Mouse (Mus musculus) CH12.LX (cell line): ENCODE measurements around the gene Entpd5. TPM values are rescaled to one million over a fixed set of nuclear protein-coding genes. Genes with fewer than 3 reads are reported as not detected.

Source experiments
- DNase-seq: peaks from one replicate; pipeline ENCODE4 v3.0.0-alpha.2; 2013; ENCODE audit errors: extremely low read depth
- H3K27ac ChIP-seq: 2 replicates; pipeline ENCODE4 v1.5.1; 2012; ENCODE audit warnings: low read depth, mild to moderate bottlenecking, control low read depth, moderate library complexity; ENCODE audit not compliant: insufficient read depth
- H3K27me3 ChIP-seq: replicated peaks from 2 replicates; pipeline ENCODE3; 2012; ENCODE audit warnings: inconsistent platforms
- H3K36me3 ChIP-seq, 2 experiments: replicated peaks in 1 of 2; 2 replicates each; pipeline versions ENCODE3 to v1.6.1; 2012; ENCODE audit warnings: inconsistent platforms in 1 of 2, low read length in 1 of 2, mild to moderate bottlenecking in 1 of 2, mixed read lengths in 1 of 2, moderate library complexity in 1 of 2; ENCODE audit not compliant: control insufficient read depth in 1 of 2, insufficient read depth in 1 of 2
- H3K4me1 ChIP-seq, 2 experiments: 2 replicates each; pipeline ENCODE4 v1.6.1; 2012; ENCODE audit warnings: inconsistent platforms in 1 of 2, moderate library complexity in 1 of 2; ENCODE audit not compliant: insufficient read depth in 2 of 2, control insufficient read depth in 1 of 2
- H3K4me2 ChIP-seq: 2 replicates; pipeline ENCODE4 v1.6.1; 2012; ENCODE audit warnings: low read depth, mild to moderate bottlenecking, control low read depth; ENCODE audit not compliant: poor library complexity, insufficient read depth, severe bottlenecking
- H3K4me3 ChIP-seq, 3 experiments: fragments of 150-350 bp in 1 of 3; sonication (generic) in 1 of 3; replicated peaks in 1 of 3; 2 replicates each; pipeline versions ENCODE3 to v1.5.1; 2011 to 2012; ENCODE audit warnings: low read depth in 2 of 3, low read length in 2 of 3, mild to moderate bottlenecking in 2 of 3, moderate library complexity in 2 of 3, control low read depth in 1 of 3, improper control_type of control experiment in 1 of 3, inconsistent platforms in 1 of 3, mixed read lengths in 1 of 3; ENCODE audit not compliant: poor library complexity in 1 of 3
- H3K79me2 ChIP-seq: replicated peaks from 2 replicates; pipeline ENCODE4 v1.6.1; 2012; ENCODE audit warnings: mild to moderate bottlenecking, moderate library complexity; ENCODE audit not compliant: control insufficient read depth, poor library complexity, insufficient read depth, severe bottlenecking; ENCODE audit errors: extremely low read depth
- H3K9ac ChIP-seq: 2 replicates; pipeline ENCODE4 v1.6.1; 2012; ENCODE audit warnings: low read depth, mild to moderate bottlenecking, control low read depth, moderate library complexity; ENCODE audit not compliant: insufficient read depth
- H3K9me3 ChIP-seq: replicated peaks from 2 replicates; pipeline ENCODE3; 2012; ENCODE audit warnings: low read length, inconsistent platforms, mixed read lengths
- BHLHE40 ChIP-seq: IDR thresholded peaks from 2 replicates; pipeline ENCODE4 v1.6.1; 2011; ENCODE audit warnings: mild to moderate bottlenecking, low read depth, low read length, improper control_type of control experiment
- CHD1 ChIP-seq: IDR thresholded peaks from 2 replicates; pipeline ENCODE4 v1.6.1; 2012; ENCODE audit warnings: low read depth, low read length, improper control_type of control experiment, inconsistent platforms
- CHD2 ChIP-seq: IDR thresholded peaks from 2 replicates; pipeline ENCODE4 v1.6.1; 2011; ENCODE audit warnings: low read length, improper control_type of control experiment
- CTCF ChIP-seq, 2 experiments: IDR thresholded peaks in 1 of 2; conservative IDR thresholded peaks in 1 of 2; 2 replicates each; pipeline ENCODE4 v1.5.1; 2011 to 2012; ENCODE audit warnings: low read depth in 2 of 2, low read length in 2 of 2, improper control_type of control experiment in 1 of 2, inconsistent platforms in 1 of 2, mild to moderate bottlenecking in 1 of 2, moderate library complexity in 1 of 2
- ETS1 ChIP-seq: conservative IDR thresholded peaks from 2 replicates; pipeline ENCODE4 v1.6.1; 2012; ENCODE audit warnings: low read depth, mild to moderate bottlenecking, inconsistent platforms, low read length, improper control_type of control experiment, moderate library complexity
- IRF4 ChIP-seq: IDR thresholded peaks from 2 replicates; pipeline ENCODE4 v1.6.1; 2014; ENCODE audit warnings: low read depth, mild to moderate bottlenecking, inconsistent platforms, low read length, improper control_type of control experiment
- JUN ChIP-seq: IDR thresholded peaks from 2 replicates; pipeline ENCODE4 v1.6.1; 2011; ENCODE audit warnings: low read depth, mild to moderate bottlenecking, low read length, improper control_type of control experiment, moderate library complexity; ENCODE audit not compliant: insufficient read depth
- JUND ChIP-seq: conservative IDR thresholded peaks from 2 replicates; pipeline ENCODE4 v1.6.1; 2011; ENCODE audit warnings: low read depth, low read length, improper control_type of control experiment
- KAT2A ChIP-seq: IDR thresholded peaks from 2 replicates; pipeline ENCODE4 v1.6.1; 2012; ENCODE audit warnings: low read length, improper control_type of control experiment, inconsistent platforms; ENCODE audit not compliant: insufficient replicate concordance
- MAX ChIP-seq: IDR thresholded peaks from 2 replicates; pipeline ENCODE4 v1.6.1; 2011; ENCODE audit warnings: low read length, improper control_type of control experiment
- MEF2A ChIP-seq: IDR thresholded peaks from 2 replicates; pipeline ENCODE4 v1.6.1; 2014; ENCODE audit warnings: low read depth, mild to moderate bottlenecking, inconsistent platforms, low read length, improper control_type of control experiment, borderline replicate concordance
- MXI1 ChIP-seq: IDR thresholded peaks from 2 replicates; pipeline ENCODE4 v1.6.1; 2011; ENCODE audit warnings: mild to moderate bottlenecking, low read depth, low read length, improper control_type of control experiment
- NRF1 ChIP-seq: IDR thresholded peaks from 2 replicates; pipeline ENCODE4 v1.6.1; 2014; ENCODE audit warnings: low read depth, mild to moderate bottlenecking, inconsistent platforms, low read length, improper control_type of control experiment, moderate library complexity
- POLR2A ChIP-seq: IDR thresholded peaks from 2 replicates; pipeline ENCODE4 v1.6.1; 2011; ENCODE audit warnings: low read depth, mild to moderate bottlenecking, improper control_type of control experiment, low read length
- RAD21 ChIP-seq: IDR thresholded peaks from 2 replicates; pipeline ENCODE4 v1.6.1; 2011; ENCODE audit warnings: low read depth, mild to moderate bottlenecking, low read length, improper control_type of control experiment, moderate library complexity
- TCF12 ChIP-seq: IDR thresholded peaks from 2 replicates; pipeline ENCODE4 v1.6.1; 2014; ENCODE audit warnings: low read depth, mild to moderate bottlenecking, inconsistent platforms, low read length, improper control_type of control experiment
- UBTF ChIP-seq: IDR thresholded peaks from 2 replicates; pipeline ENCODE4 v1.6.1; 2012; ENCODE audit warnings: low read depth, mild to moderate bottlenecking, inconsistent platforms, low read length, improper control_type of control experiment, moderate library complexity
- ZC3H11A ChIP-seq: IDR thresholded peaks from 2 replicates; pipeline ENCODE4 v1.6.1; 2012; ENCODE audit warnings: low read depth, mild to moderate bottlenecking, inconsistent platforms, low read length, improper control_type of control experiment
- ZKSCAN1 ChIP-seq: IDR thresholded peaks from 2 replicates; pipeline ENCODE4 v1.6.1; 2012; ENCODE audit warnings: low read depth, inconsistent platforms, low read length, improper control_type of control experiment, borderline replicate concordance
- dilution Hi-C: fragments of 300-500 bp; cut with MboI; formaldehyde crosslinking; loops from 2 replicates; pipeline ENCODE4 v1.14.3; 2020; ENCODE audit warnings: low sequenced_read_pairs; ENCODE audit not compliant: extremely low pct_unique_long_range_greater_than_20kb, extremely low pct_ligation_motif_present
- in situ Hi-C: fragments of 300-500 bp; cut with MboI; formaldehyde crosslinking; loops from 3 replicates; pipeline ENCODE4 v1.14.3; 2019; ENCODE audit warnings: low sequenced_read_pairs, low pct_ligation_motif_present, low pct_unique_long_range_greater_than_20kb, mixed read lengths
- polyA plus RNA-seq: library from polyadenylated mRNA; unstranded; fragments of >175 nt; gene quantifications from 2 replicates; pipeline ENCODE4 v1.2.1, GENCODE M21; 2012; ENCODE audit warnings: low read depth; ENCODE audit not compliant: insufficient read length
- total RNA-seq, 2 experiments: library from RNA; depleted of rRNA; stranded (reverse); fragments of 300-350 nt in 1 of 2; fragments of >200 nt in 1 of 2; gene quantifications; 2 replicates each; pipeline ENCODE4 v1.2.3; 2012 to 2014

Gene Entpd5
- total and polyA plus RNA-seq, 3 experiments = 4.2 to 5.7 (median 5.3) TPM

GRCm38 (mm10) chr12:84438697-84439096 lies 29.9 kb upstream of the Entpd5 start:
- no peaks in the 10 kb centered on the region for H3K27me3 ChIP-seq
- H3K9me3 ChIP-seq = no peaks in the 10 kb centered on the region
- no peaks in the 10 kb centered on the region for H3K36me3 ChIP-seq
- H3K9ac ChIP-seq = no peak overlapping the region
- no peak for TF ChIP-seq UBTF
- TF ChIP-seq ZC3H11A = no peak
- no peak for TF ChIP-seq MXI1
- TF ChIP-seq ETS1 = no peak
- no peak for TF ChIP-seq BHLHE40
- TF ChIP-seq TCF12 = no peak
- TF ChIP-seq CTCF (conservative IDR thresholded peaks at IDR 0.05 in 1 of 2, IDR thresholded peaks at IDR 0.05 in 1 of 2; ENCODE audit: low read depth in 2 of 2, low read length in 2 of 2) = no peak
- TF ChIP-seq, all 38 proteins: peak for 0
- Histone ChIP-seq H3K4me3 (no peak overlapping the region), H3K4me2 (no peak overlapping the region), H3K4me1 (no peaks in the 10 kb centered on the region), H3K27ac (no peak overlapping the region), H3K79me2 (no peaks in the 10 kb centered on the region)
- no peak for DNase-seq
- in situ Hi-C loops = no loop called here
- dilution Hi-C loops = no loop called here

GRCm38 (mm10) chr12:84429825-84430224 lies 21.0 kb upstream of the Entpd5 start:
- no peak for DNase-seq
- H3K27me3 ChIP-seq = no peaks in the 10 kb centered on the region
- no peaks in the 10 kb centered on the region for H3K9me3 ChIP-seq
- no peak overlapping the region for H3K4me3 ChIP-seq
- no peak overlapping the region for H3K9ac ChIP-seq
- in situ Hi-C loops = no loop called here
- dilution Hi-C loops = no loop called here
- no peaks in the 10 kb centered on the region for H3K79me2 ChIP-seq
- no peak overlapping the region for H3K4me2 ChIP-seq
- H3K4me1 ChIP-seq = no peaks in the 10 kb centered on the region
- no peak for TF ChIP-seq NRF1
- no peak for TF ChIP-seq CHD1
- TF ChIP-seq MAX = no peak
- TF ChIP-seq RAD21 = no peak
- TF ChIP-seq MEF2A = no peak
- TF ChIP-seq CTCF (conservative IDR thresholded peaks at IDR 0.05 in 1 of 2, IDR thresholded peaks at IDR 0.05 in 1 of 2; ENCODE audit: low read depth in 2 of 2, low read length in 2 of 2) = no peak
- TF ChIP-seq ZKSCAN1 = no peak
- no peak for TF ChIP-seq UBTF
- peaks cover 0 to 1% of the 10 kb centered on the region in 2 experiments for H3K36me3 ChIP-seq
- no peak overlapping the region for H3K27ac ChIP-seq

- Histone ChIP-seq H3K9ac (no peak overlapping the region), H3K27ac (no peak overlapping the region), H3K4me2 (no peak overlapping the region), H3K4me1 (no peaks in the 10 kb centered on the region), H3K27me3 (no peaks in the 10 kb centered on the region), H3K36me3 (no peaks in the 10 kb centered on the region), H3K9me3 (no peaks in the 10 kb centered on the region), H3K4me3 (no peak overlapping the region), H3K79me2 (no peaks in the 10 kb centered on the region)
- TF ChIP-seq CHD2 = no peak
- TF ChIP-seq TCF12 = no peak
- TF ChIP-seq CHD1 = no peak
- TF ChIP-seq POLR2A = no peak
- TF ChIP-seq MEF2A = no peak
- no peak for TF ChIP-seq IRF4
- TF ChIP-seq RAD21 = no peak
- no peak for TF ChIP-seq MXI1
- no peak for TF ChIP-seq BHLHE40
- no peak for TF ChIP-seq JUND
- TF ChIP-seq JUN = no peak
- no peak for TF ChIP-seq UBTF
- no peak for TF ChIP-seq KAT2A
- no peak for DNase-seq
- in situ Hi-C loops = no loop called here
- dilution Hi-C loops = no loop called here
Measured at GRCm38 (mm10) chr12:84423990-84424389, 15.2 kb upstream of the Entpd5 start.
